Mouse (Mus musculus): ENCODE data around the gene Kdm1b.

Gene Kdm1b

DNA sequence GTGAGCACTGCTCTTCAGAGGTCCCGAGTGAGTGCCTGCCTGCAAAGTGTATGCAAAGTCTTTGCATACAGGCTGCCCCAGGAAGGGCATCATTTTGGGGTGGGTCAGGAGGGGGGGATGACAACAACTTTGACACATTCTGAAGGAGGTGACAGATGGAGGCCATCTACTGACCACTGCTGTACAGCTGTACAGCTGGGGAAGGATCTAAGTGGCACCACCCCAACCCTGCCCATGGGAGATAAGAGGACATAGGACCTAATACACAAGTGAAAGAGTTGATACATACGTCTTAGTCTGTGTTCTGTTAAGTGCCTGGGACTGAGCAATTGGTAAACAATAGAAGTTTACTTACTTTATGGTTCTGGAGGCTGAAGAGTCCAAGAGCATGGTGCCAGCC lies 65.9 kb downstream of the Kdm1b start:
- no peaks in the 10 kb centered on the region for H3K27me3 ChIP-seq (ENCODE audit: control insufficient read depth, insufficient read depth, low read length, poor library complexity, severe bottlenecking)
- no peaks in the 10 kb centered on the region for H3K36me3 ChIP-seq (ENCODE audit: control insufficient read depth, insufficient read depth, low read length, poor library complexity, severe bottlenecking)
- no peak for DNase-seq (ENCODE audit: low read depth, low spot score)

DNA sequence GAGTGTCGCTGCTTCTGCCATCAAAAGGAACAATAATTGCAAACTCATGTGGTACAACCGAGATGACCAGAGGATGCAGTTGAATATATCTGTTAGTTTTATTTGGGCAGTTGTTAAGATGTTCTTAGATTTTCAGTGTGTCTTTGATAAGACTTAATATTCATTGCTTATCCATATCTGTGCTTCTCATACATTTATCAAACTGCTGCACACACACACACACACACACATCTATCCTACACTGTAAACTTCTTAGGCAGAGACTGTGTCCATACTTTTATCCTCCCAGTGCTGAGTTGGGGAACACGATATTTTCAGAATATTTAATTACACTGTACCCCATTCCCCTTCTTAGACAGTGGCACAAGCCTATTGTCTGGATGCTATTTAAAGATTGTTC lies 67.9 kb downstream of the Kdm1b start:
- DNase-seq (ENCODE audit: low read depth, low spot score), result no peak
- no peaks in the 10 kb centered on the region for H3K27me3 ChIP-seq (ENCODE audit: control insufficient read depth, insufficient read depth, low read length, poor library complexity, severe bottlenecking)
- no peaks in the 10 kb centered on the region for H3K36me3 ChIP-seq (ENCODE audit: control insufficient read depth, insufficient read depth, low read length, poor library complexity, severe bottlenecking)

DNA sequence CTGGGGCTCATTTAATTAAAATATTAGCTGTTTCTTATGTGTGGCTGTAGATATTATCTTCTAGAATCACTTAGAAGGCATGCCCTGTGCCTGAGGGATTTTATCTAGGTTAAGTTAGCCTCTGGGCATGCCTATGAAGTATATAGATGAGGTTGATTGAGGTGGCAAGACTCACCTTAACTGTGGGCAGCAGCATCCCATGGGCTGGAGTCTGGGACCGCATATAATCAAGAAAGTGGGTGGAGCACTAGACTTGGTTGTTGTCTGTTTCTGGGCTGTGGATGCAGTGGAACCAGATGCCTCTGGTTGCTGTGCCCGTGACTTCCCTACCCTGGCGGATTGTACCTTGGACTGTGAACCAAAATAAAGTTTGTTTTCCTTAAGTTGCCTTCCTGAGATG lies 68.8 kb downstream of the Kdm1b start:
- Histone ChIP-seq H3K36me3 (ENCODE audit: control insufficient read depth, insufficient read depth, low read length, poor library complexity, severe bottlenecking) (no peaks in the 10 kb centered on the region), H3K27me3 (ENCODE audit: control insufficient read depth, insufficient read depth, low read length, poor library complexity, severe bottlenecking) (no peaks in the 10 kb centered on the region)
- DNase-seq (ENCODE audit: low read depth, low spot score), result no peak

DNA sequence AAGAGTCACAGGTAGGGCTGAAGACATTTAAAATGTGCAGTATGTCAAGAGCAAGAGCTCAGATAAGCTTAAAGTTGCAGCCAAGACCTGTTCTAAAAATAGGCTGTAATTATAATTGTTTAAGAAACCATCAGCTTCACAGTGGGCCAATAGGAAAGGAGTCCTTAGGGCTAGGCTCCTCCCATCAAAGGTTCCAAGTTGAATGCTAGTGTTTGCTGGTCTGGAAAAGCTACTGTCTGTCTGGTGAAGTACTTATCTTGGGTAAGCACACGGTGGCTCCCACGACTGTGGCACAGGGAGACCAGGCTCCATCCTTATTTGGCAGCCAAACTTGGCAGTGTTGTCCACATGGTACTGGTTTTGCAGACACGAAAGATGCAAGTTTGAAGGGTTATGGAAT lies 69.6 kb downstream of the Kdm1b start:
- no peak for DNase-seq (ENCODE audit: low read depth, low spot score)
- Histone ChIP-seq H3K27me3 (ENCODE audit: control insufficient read depth, insufficient read depth, low read length, poor library complexity, severe bottlenecking) (no peaks in the 10 kb centered on the region), H3K36me3 (ENCODE audit: control insufficient read depth, insufficient read depth, low read length, poor library complexity, severe bottlenecking) (no peaks in the 10 kb centered on the region)

DNA sequence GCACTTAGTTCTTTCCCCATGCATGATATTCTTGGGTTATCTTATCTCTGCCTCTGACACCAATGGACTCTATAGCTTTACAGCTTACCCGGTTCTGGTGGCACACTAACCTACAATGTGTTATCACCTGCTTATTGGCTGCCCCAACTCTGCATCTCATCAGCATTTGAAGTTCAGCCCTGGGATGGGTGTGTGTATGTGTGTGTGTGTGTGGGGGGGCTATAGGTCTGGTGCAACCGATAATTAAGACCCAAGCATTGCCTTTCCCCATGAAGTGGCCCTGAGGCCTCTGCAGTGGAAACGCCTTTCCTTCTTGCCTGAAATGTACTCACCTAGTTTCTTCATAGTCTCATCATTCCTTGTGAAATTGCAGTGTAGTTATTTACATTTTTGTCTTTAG lies 72.7 kb downstream of the Kdm1b start:
- no peak for DNase-seq (ENCODE audit: low read depth, low spot score)
- no peaks in the 10 kb centered on the region for H3K27me3 ChIP-seq (ENCODE audit: control insufficient read depth, insufficient read depth, low read length, poor library complexity, severe bottlenecking)
- no peaks in the 10 kb centered on the region for H3K36me3 ChIP-seq (ENCODE audit: control insufficient read depth, insufficient read depth, low read length, poor library complexity, severe bottlenecking)

DNA sequence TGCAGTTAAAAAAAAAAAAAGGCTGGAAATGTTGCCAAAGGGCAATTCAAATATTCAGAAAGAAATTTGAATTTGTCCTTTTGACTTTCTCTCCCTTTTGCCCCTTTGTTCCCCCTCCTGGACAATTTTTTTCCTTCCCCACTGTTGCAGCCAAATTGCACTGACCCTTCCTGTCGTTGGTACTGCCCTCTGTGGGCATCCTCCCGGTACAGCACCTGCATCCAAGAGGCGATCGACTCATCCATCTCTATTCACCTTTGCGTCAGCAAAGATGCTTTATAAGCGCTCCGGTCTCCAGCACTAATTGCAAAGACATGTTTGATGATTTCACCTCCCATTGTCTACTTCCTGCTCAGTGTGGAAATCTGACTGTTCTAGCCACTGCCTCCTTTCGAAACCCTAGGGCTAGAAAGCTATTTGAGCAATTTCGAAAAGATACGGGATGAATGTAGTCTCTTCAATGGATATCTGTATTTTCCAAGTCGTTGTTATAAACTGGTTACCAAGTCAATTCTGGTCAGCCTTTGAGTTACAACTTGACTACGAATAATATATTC lies 78.1 kb downstream of the Kdm1b start:
- DNase-seq (ENCODE audit: low read depth, low spot score), result no peak
- H3K27me3 ChIP-seq (ENCODE audit: control insufficient read depth, insufficient read depth, low read length, poor library complexity, severe bottlenecking), result no peaks in the 10 kb centered on the region
- H3K36me3 ChIP-seq (ENCODE audit: control insufficient read depth, insufficient read depth, low read length, poor library complexity, severe bottlenecking), result no peaks in the 10 kb centered on the region

DNA sequence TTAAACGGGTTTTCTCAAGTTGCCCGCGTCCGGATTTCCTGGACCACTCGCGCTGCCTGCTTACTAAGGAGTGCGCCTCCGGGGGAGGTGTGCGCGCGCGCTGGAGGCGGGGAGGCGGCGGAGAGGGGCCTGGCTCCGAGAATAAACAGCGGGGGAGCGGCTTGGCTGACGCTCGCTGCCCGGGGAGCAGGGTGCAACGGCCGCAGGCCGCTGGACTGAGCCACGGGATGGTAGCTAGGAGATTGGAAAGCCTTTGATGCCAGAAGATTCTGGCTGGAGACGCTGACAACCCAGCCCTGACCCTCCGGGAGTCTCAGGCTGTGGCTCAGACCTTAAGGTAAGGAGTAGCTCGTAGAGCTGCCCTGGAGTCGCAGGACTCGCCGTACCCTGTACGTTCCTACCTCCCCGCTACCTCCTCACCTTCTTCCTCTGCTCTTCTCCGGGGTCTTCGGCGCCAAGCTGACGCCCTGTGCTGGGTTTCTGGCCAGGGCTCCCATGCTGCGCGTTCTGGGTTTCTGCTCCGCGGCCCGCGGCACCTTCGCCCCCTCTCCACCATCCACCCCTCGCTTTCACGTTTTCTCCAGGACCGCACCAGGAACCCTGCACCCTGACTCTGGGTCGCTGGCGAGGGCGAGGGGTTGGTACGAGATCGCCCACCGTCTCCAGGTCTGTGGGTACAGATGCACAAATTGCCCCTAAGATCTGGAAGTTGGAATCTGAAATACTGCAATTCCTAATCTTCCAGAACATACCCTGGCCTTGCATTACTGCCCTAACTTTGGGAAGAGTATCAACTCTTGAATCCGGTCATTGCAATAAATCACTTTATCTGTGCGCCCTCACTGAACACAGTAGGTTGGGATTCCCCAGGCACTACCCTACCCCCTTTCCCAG lies 79.5 kb downstream of the Kdm1b start, which contains the start of gene Rnf144b:
Rnf144b (plus strand) TSS at position 120 of the 894 bp plus-strand sequence.
- Histone ChIP-seq H3K36me3 (ENCODE audit: control insufficient read depth, insufficient read depth, low read length, poor library complexity, severe bottlenecking) (no peaks in the 10 kb centered on the region), H3K27me3 (ENCODE audit: control insufficient read depth, insufficient read depth, low read length, poor library complexity, severe bottlenecking) (no peaks in the 10 kb centered on the region)
- no peak for DNase-seq (ENCODE audit: low read depth, low spot score)

DNA sequence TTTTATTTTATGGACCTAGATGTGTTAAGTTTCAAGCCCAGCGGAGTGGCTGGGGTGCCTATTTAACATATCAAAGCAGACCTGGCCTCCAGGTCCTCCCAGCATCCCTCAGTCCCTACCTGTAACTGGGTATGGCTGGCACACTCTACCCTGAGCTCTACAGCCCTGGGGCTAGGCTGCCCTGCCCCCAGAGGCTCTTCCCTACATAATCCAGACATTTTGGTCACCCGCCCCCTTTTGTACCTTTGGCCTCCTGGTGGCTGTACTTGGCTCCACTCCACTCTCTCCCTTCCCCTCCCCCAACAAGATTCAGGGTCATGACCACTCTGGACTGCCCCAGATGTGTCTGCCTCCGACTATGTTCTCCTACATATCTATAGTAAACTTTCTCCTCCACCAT lies 81.2 kb downstream of the Kdm1b start:
- Histone ChIP-seq H3K27me3 (ENCODE audit: control insufficient read depth, insufficient read depth, low read length, poor library complexity, severe bottlenecking) (no peaks in the 10 kb centered on the region), H3K36me3 (ENCODE audit: control insufficient read depth, insufficient read depth, low read length, poor library complexity, severe bottlenecking) (no peaks in the 10 kb centered on the region)
- DNase-seq (ENCODE audit: low read depth, low spot score), result no peak

DNA sequence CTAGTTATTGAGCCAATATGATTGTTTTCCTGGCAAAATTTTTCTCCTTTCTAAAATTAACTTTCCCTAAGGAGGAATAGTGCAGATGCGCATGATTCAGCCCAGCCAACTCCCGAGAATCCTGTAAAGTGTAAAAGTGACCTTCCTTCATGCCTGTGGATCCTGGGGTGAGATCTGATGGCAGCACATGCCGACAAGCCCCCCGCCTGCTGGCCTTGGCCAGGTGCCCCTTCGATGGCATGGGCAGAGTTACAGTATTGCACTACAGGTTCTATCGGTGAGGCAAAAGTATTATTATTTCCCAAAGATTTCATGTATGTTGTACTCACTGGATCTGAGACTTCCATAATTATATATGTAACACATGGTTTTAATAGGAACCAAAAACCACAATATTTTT lies 81.7 kb downstream of the Kdm1b start:
- Histone ChIP-seq H3K27me3 (ENCODE audit: control insufficient read depth, insufficient read depth, low read length, poor library complexity, severe bottlenecking) (no peaks in the 10 kb centered on the region), H3K36me3 (ENCODE audit: control insufficient read depth, insufficient read depth, low read length, poor library complexity, severe bottlenecking) (no peaks in the 10 kb centered on the region)
- DNase-seq (ENCODE audit: low read depth, low spot score), result no peak

DNA sequence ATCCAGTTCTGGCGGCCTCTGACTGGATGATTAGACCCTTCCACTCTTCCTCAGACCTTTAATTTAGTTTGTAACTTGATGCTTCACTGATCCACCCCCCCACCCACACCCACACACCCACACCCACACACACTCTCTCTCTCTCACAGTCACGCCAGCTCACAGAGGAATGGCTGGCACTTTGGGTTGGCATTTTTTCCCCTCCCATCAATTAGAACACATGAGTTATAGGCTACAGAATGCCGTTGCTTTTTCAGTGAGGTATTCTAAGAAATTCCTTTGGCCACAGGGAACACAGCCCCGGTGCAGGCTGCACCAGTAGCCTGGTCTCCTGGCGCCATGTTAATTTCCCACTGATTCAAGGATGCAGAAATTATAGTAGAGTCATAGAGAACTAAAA lies 82.3 kb downstream of the Kdm1b start:
- Histone ChIP-seq H3K36me3 (ENCODE audit: control insufficient read depth, insufficient read depth, low read length, poor library complexity, severe bottlenecking) (no peaks in the 10 kb centered on the region), H3K27me3 (ENCODE audit: control insufficient read depth, insufficient read depth, low read length, poor library complexity, severe bottlenecking) (no peaks in the 10 kb centered on the region)
- no peak for DNase-seq (ENCODE audit: low read depth, low spot score)

DNA sequence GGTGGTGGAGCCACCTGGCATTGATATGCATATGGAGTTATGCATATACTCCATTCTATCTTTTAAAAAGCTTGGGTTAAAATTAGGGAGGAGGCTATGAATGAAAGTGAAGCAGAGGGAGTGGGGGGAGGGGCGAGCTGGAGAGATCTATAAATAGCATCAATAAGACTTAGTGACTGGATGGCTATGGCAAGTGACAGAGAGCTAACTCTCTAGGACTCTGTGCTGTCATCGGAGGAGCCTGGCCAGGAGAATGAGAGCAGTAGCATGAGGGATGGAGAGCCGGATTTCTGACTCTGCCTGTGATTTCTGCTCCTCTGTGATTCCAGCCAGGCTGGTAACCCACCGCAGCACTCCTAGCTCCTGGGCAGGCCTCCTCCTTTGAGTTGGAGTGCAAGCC lies 85.8 kb downstream of the Kdm1b start:
- no peak for DNase-seq (ENCODE audit: low read depth, low spot score)
- H3K27me3 ChIP-seq (ENCODE audit: control insufficient read depth, insufficient read depth, low read length, poor library complexity, severe bottlenecking), result no peaks in the 10 kb centered on the region
- no peaks in the 10 kb centered on the region for H3K36me3 ChIP-seq (ENCODE audit: control insufficient read depth, insufficient read depth, low read length, poor library complexity, severe bottlenecking)

DNA sequence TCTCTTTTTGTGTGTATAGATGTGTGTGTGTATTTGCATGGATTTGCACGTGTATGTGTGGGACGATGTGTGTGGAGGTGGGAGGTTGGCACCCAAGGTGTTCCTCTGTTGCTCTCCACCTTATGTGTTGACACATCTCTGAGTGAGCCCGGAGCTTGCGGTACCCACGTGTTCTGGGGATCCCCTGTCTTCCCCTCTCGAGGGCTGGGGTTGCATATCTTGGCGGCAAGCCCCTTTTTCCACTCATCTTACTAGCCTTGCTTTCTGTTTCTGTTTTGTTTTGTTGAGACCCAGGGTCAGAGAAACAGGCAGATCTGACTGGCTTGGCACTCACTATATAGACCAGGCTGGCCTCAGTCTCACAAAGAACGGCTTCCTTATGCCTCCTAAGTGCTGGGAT lies 89.8 kb downstream of the Kdm1b start:
- DNase-seq (ENCODE audit: low read depth, low spot score), result no peak
- no peaks in the 10 kb centered on the region for H3K27me3 ChIP-seq (ENCODE audit: control insufficient read depth, insufficient read depth, low read length, poor library complexity, severe bottlenecking)

DNA sequence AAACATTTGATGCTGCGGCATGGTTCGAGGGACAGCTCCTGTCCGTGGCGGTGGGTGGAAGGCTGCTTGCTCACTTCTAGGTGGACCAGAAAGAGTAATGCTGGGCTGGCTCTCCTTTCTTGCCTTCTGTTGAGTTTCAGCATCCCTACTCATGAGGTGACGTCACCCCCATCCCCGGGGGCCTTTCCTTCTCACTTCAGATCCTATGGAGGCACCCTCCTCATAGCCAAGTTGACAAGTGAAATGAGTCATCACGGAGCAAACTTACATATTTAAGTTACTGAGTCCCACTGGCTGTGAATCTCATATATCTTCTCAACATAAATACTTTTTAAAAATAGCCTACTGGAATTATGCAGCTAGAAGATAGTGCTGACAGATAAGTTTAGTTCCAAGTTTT lies 91.5 kb downstream of the Kdm1b start:
- no peaks in the 10 kb centered on the region for H3K36me3 ChIP-seq (ENCODE audit: control insufficient read depth, insufficient read depth, low read length, poor library complexity, severe bottlenecking)
- no peaks in the 10 kb centered on the region for H3K27me3 ChIP-seq (ENCODE audit: control insufficient read depth, insufficient read depth, low read length, poor library complexity, severe bottlenecking)
- DNase-seq (ENCODE audit: low read depth, low spot score), result no peak

More for the DNA sequence above, 89.8 kb downstream of the Kdm1b start:
- no peaks in the 10 kb centered on the region for H3K36me3 ChIP-seq (ENCODE audit: control insufficient read depth, insufficient read depth, low read length, poor library complexity, severe bottlenecking)

Data from splenic B cell, adult 2 months (primary cell).